Comparison of ENCODE assay signal across 1 mouse cellular context in the genomic region with DNA sequence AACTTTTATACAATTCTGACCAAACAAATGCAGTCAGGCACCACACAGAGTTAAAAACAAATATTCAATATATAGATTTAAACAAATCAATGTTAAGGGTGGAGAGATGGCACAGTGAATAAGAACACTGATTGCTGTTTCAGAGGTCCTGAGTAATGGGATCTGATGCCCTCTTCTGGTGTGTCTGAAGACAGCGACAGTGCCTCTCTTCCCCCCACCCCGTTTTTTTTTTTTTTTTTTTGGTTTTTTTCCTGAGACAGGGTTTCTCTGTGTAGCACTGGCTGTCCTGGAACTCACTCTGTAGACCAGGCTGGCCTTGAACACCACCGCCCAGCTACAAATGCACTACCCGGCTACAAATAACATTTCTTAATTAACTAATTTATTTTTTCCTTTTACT.
TF ChIP-seq lines count a peak whose summit lies in the region.

No protein-coding gene starts in this region.

TF ChIP-seq in CH12.LX, 34 proteins besides CTCF, POLR2A, EP300 and RAD21 (continued from another document):
- TF ChIP-seq ETS1 (conservative IDR thresholded peaks at IDR 0.05; ENCODE audit: low read depth, low read length) (no peak), E2F4 (IDR thresholded peaks at IDR 0.05; ENCODE audit: insufficient replicate concordance, low read depth, low read length) (no peak)
